Mouse (Mus musculus): ENCODE data around the gene Hoxd1.

Gene Hoxd1

Small RNA genes within 50 kb of the gene (microRNA-seq; reads per million reads assigned to microRNA genes)
- 17,403 to 34,599 reads per million in 2 experiments for gene Mir10b
